Mouse (Mus musculus) MEL (cell line): Measurements from ENCODE around the gene Abcb9. TPM values are rescaled to one million over a fixed set of nuclear protein-coding genes. Genes with fewer than 3 reads are reported as not detected.

Source experiments
- DNase-seq: peaks from one replicate; pipeline ENCODE4 v3.0.0; 2011; ENCODE audit warnings: low read depth, low spot score
- H3K27ac ChIP-seq: 2 replicates; pipeline ENCODE4 v1.5.1; 2012; ENCODE audit warnings: low read depth, mild to moderate bottlenecking, control low read depth, low read length, moderate library complexity; ENCODE audit not compliant: control insufficient read depth
- H3K27me3 ChIP-seq, 2 experiments: fragments of 150-350 bp in 1 of 2; sonication (generic) in 1 of 2; 2 replicates each; pipeline ENCODE4 v1.6.1; 2012; ENCODE audit warnings: low read length in 2 of 2, mild to moderate bottlenecking in 2 of 2, improper control_type of control experiment in 1 of 2, moderate library complexity in 1 of 2; ENCODE audit not compliant: insufficient read depth in 2 of 2, control insufficient read depth in 1 of 2
- H3K36me3 ChIP-seq, 2 experiments: 2 replicates each; pipeline ENCODE4 v1.6.1; 2012 to 2014; ENCODE audit warnings: low read length in 2 of 2, improper control_type of control experiment in 1 of 2, inconsistent platforms in 1 of 2, mild to moderate bottlenecking in 1 of 2; ENCODE audit not compliant: insufficient read depth in 2 of 2, control insufficient read depth in 1 of 2
- H3K4me1 ChIP-seq, 2 experiments: fragments of 150-350 bp in 1 of 2; sonication (generic) in 1 of 2; 2 replicates each; pipeline ENCODE4 v1.6.1; 2012; ENCODE audit warnings: low read length in 2 of 2, improper control_type of control experiment in 1 of 2, mild to moderate bottlenecking in 1 of 2; ENCODE audit not compliant: insufficient read depth in 2 of 2, control insufficient read depth in 1 of 2
- H3K4me3 ChIP-seq, 2 experiments: fragments of 150-350 bp in 1 of 2; sonication (generic) in 1 of 2; 2 replicates each; pipeline ENCODE4 v1.5.1; 2012; ENCODE audit warnings: low read depth in 2 of 2, low read length in 2 of 2, mild to moderate bottlenecking in 2 of 2, moderate library complexity in 2 of 2, control low read depth in 1 of 2, improper control_type of control experiment in 1 of 2; ENCODE audit not compliant: control insufficient read depth in 1 of 2, insufficient read depth in 1 of 2
- H3K79me2 ChIP-seq: 2 replicates; pipeline ENCODE4 v1.6.1; 2012; ENCODE audit warnings: mild to moderate bottlenecking, low read length, moderate library complexity; ENCODE audit not compliant: control insufficient read depth, poor library complexity, insufficient read depth
- H3K9ac ChIP-seq: 2 replicates; pipeline ENCODE4 v1.6.1; 2012; ENCODE audit warnings: low read depth, mild to moderate bottlenecking, control low read depth, low read length, moderate library complexity; ENCODE audit not compliant: control insufficient read depth, poor library complexity, severe bottlenecking
- H3K9me3 ChIP-seq: fragments of 150-350 bp; sonication (generic); replicated peaks from 2 replicates; pipeline ENCODE4 v1.6.1; 2012; ENCODE audit warnings: mild to moderate bottlenecking, low read length, improper control_type of control experiment, moderate library complexity; ENCODE audit not compliant: insufficient read depth
- CHD1 ChIP-seq: IDR thresholded peaks from 2 replicates; pipeline ENCODE4 v1.6.1; 2012; ENCODE audit warnings: low read depth, mild to moderate bottlenecking, inconsistent platforms, low read length, improper control_type of control experiment
- CHD2 ChIP-seq: IDR thresholded peaks from 2 replicates; pipeline ENCODE4 v1.6.1; 2011; ENCODE audit warnings: low read length, improper control_type of control experiment
- CTCF ChIP-seq, 3 experiments: IDR thresholded peaks in 2 of 3; conservative IDR thresholded peaks in 1 of 3; 2 replicates each; pipeline ENCODE4 v1.5.1; 2011 to 2012; ENCODE audit warnings: low read length in 3 of 3, low read depth in 2 of 3, mild to moderate bottlenecking in 2 of 3, improper control_type of control experiment in 1 of 3, inconsistent platforms in 1 of 3, mixed read lengths in 1 of 3, moderate library complexity in 1 of 3; ENCODE audit not compliant: control insufficient read depth in 1 of 3, insufficient read depth in 1 of 3, poor library complexity in 1 of 3, severe bottlenecking in 1 of 3
- E2F4 ChIP-seq: IDR thresholded peaks from 2 replicates; pipeline ENCODE4 v1.6.1; 2011; ENCODE audit warnings: low read depth, low read length, improper control_type of control experiment, borderline replicate concordance
- ELF1 ChIP-seq: IDR thresholded peaks from 2 replicates; pipeline ENCODE4 v1.6.1; 2014; ENCODE audit warnings: low read depth, mild to moderate bottlenecking, inconsistent platforms, low read length, improper control_type of control experiment, moderate library complexity
- EP300 ChIP-seq, 2 experiments: IDR thresholded peaks; 2 replicates each; pipeline ENCODE4 v1.6.1; 2011; ENCODE audit warnings: improper control_type of control experiment in 2 of 2, low read length in 2 of 2, low read depth in 1 of 2, mild to moderate bottlenecking in 1 of 2
- ETS1 ChIP-seq: IDR thresholded peaks from 2 replicates; pipeline ENCODE4 v1.6.1; 2012; ENCODE audit warnings: low read depth, mild to moderate bottlenecking, inconsistent platforms, low read length, improper control_type of control experiment, moderate library complexity
- GABPA ChIP-seq: IDR thresholded peaks from 2 replicates; pipeline ENCODE4 v1.6.1; 2012; ENCODE audit warnings: low read depth, mild to moderate bottlenecking, inconsistent platforms, low read length, improper control_type of control experiment, moderate library complexity
- JUND ChIP-seq: IDR thresholded peaks from 2 replicates; pipeline ENCODE4 v1.6.1; 2011; ENCODE audit warnings: low read depth, mild to moderate bottlenecking, improper control_type of control experiment, low read length
- MAX ChIP-seq: IDR thresholded peaks from 2 replicates; pipeline ENCODE4 v1.6.1; 2011; ENCODE audit warnings: low read length, improper control_type of control experiment
- MYC ChIP-seq: IDR thresholded peaks from 2 replicates; pipeline ENCODE4 v1.6.1; 2011; ENCODE audit warnings: low read depth, mild to moderate bottlenecking, low read length, improper control_type of control experiment, moderate library complexity
- POLR2A ChIP-seq, 2 experiments: IDR thresholded peaks; 2 replicates each; pipeline ENCODE4 v1.6.1; 2011 to 2012; ENCODE audit warnings: low read length in 2 of 2, mild to moderate bottlenecking in 2 of 2, control low read depth in 1 of 2, improper control_type of control experiment in 1 of 2, low read depth in 1 of 2, moderate library complexity in 1 of 2; ENCODE audit not compliant: control insufficient read depth in 1 of 2, insufficient read depth in 1 of 2, poor library complexity in 1 of 2
- POLR2AphosphoS2 ChIP-seq: IDR thresholded peaks from 2 replicates; pipeline ENCODE4 v1.6.1; 2011; ENCODE audit warnings: low read length, improper control_type of control experiment
- RAD21 ChIP-seq: IDR thresholded peaks from 2 replicates; pipeline ENCODE4 v1.6.1; 2011; ENCODE audit warnings: mild to moderate bottlenecking, low read depth, low read length, improper control_type of control experiment
- RCOR1 ChIP-seq: IDR thresholded peaks from 2 replicates; pipeline ENCODE4 v1.6.1; 2012; ENCODE audit warnings: low read depth, mild to moderate bottlenecking, inconsistent platforms, low read length, improper control_type of control experiment
- SIN3A ChIP-seq: IDR thresholded peaks from 2 replicates; pipeline ENCODE4 v1.6.1; 2012; ENCODE audit warnings: low read length, improper control_type of control experiment, inconsistent platforms
- USF2 ChIP-seq, 2 experiments: IDR thresholded peaks; 2 replicates each; pipeline ENCODE4 v1.6.1; 2011 to 2012; ENCODE audit warnings: improper control_type of control experiment in 2 of 2, low read length in 2 of 2, borderline replicate concordance in 1 of 2, inconsistent platforms in 1 of 2, low read depth in 1 of 2, mild to moderate bottlenecking in 1 of 2; ENCODE audit not compliant: insufficient read depth in 1 of 2
- ZKSCAN1 ChIP-seq: IDR thresholded peaks from 2 replicates; pipeline ENCODE4 v1.6.1; 2012; ENCODE audit warnings: low read depth, mild to moderate bottlenecking, inconsistent platforms, low read length, improper control_type of control experiment, moderate library complexity
- polyA plus RNA-seq, 2 experiments: library from polyadenylated mRNA; stranded (reverse) in 1 of 2; unstranded in 1 of 2; fragments of >175 nt in 1 of 2; fragments of >200 nt in 1 of 2; gene quantifications; 2 replicates each; pipeline versions ENCODE4 v1.2.1 to v1.2.4; 2012; ENCODE audit warnings: low replicate concordance in 2 of 2, low read depth in 1 of 2; ENCODE audit not compliant: insufficient read length in 2 of 2, insufficient read depth in 1 of 2, missing spikeins in 1 of 2
- total RNA-seq: library from RNA; depleted of rRNA; stranded (reverse); fragments of 300-350 nt; gene quantifications from 2 replicates; pipeline ENCODE4 v1.2.3, GENCODE M21; 2012

The Abcb9 gene
- total and polyA plus RNA-seq, 3 experiments, result 2.4 to 8.1 TPM; not detected in 1

DNA sequence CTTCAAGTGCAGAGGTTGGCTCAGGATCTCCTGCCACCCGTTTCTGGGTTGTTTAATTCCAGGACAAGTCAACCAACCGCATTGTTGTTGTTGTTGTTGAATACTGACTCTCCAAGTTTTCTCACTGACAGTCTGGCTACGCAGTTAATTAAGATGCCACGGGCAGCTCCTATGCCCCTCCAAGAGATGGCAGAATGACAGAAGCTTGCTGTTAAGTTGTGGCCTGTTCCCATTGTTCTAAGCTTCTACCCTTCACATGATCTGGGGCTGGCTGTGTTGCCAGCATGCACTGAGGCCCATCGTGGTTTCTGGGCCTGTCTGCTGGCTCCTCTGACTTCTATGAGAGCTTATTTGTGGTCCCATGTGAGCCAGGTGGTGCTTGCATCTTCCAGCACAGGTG, 38.7 kb upstream of the Abcb9 start:
- no peak for DNase-seq
- Histone ChIP-seq H3K4me1 (peaks cover 0 to 5% of the 10 kb centered on the region in 2 experiments; a peak in 1 of 4 replicates), H3K27me3 (no peaks in the 10 kb centered on the region), H3K79me2 (no peaks in the 10 kb centered on the region), H3K36me3 (no peaks in the 10 kb centered on the region), H3K9ac (no peak overlapping the region), H3K27ac (no peak overlapping the region), H3K4me3 (no peak overlapping the region), H3K9me3 (no peaks in the 10 kb centered on the region)
- TF ChIP-seq CHD2, result no peak
- TF ChIP-seq E2F4, result no peak
- TF ChIP-seq CTCF (IDR thresholded peaks at IDR 0.05 in 2 of 3, conservative IDR thresholded peaks at IDR 0.05 in 1 of 3; ENCODE audit: control insufficient read depth in 1 of 3, insufficient read depth in 1 of 3, low read depth in 2 of 3, low read length in 3 of 3, poor library complexity in 1 of 3, severe bottlenecking in 1 of 3), result no peak
- no peak for TF ChIP-seq USF2 (IDR thresholded peaks at IDR 0.05; ENCODE audit: borderline replicate concordance in 1 of 2, insufficient read depth in 1 of 2, low read depth in 1 of 2, low read length in 2 of 2)

DNA sequence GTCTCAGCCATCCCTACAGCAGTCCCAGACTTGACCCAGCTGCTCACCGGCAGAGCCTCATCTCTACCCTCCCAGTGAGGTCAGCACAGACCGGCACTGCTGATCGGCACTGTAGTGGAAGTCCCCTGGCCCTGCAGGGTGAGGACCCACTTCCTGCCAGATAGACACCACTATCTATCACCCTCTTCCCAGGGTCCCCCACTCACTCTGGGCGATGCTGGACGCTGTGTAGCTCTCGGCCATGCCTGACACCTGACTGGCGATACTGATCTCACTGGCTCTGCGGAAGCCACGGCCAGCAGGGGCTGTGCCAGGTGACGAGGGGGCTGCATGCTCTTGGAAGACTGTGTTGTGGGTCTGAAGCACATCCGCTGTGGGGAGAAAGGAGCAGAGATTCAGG, 29.5 kb upstream of the Abcb9 start:
- no peaks in the 10 kb centered on the region for H3K79me2 ChIP-seq
- no peak overlapping the region for H3K4me3 ChIP-seq
- H3K9me3 ChIP-seq, result no peaks in the 10 kb centered on the region
- no peak overlapping the region for H3K27ac ChIP-seq
- TF ChIP-seq JUND, result no peak
- TF ChIP-seq SIN3A, result no peak
- no peak for TF ChIP-seq ETS1
- TF ChIP-seq CHD1, result no peak
- TF ChIP-seq MAX, result no peak
- no peak for TF ChIP-seq MYC
- TF ChIP-seq GABPA, result no peak
- no peak for TF ChIP-seq RCOR1
- TF ChIP-seq EP300 (IDR thresholded peaks at IDR 0.05; ENCODE audit: low read depth in 1 of 2, low read length in 2 of 2), result no peak
- TF ChIP-seq ELF1, result no peak
- no peak overlapping the region for H3K9ac ChIP-seq
- H3K36me3 ChIP-seq, result no peaks in the 10 kb centered on the region
- H3K27me3 ChIP-seq, result no peaks in the 10 kb centered on the region
- no peak for DNase-seq
- H3K4me1 ChIP-seq, result no peaks in the 10 kb centered on the region

GRCm38 (mm10) chr5:124122357-124122756, 26.8 kb upstream of the Abcb9 start:
- Histone ChIP-seq H3K27ac (no peak overlapping the region), H3K36me3 (peaks cover 0 to 2% of the 10 kb centered on the region in 2 experiments; a peak in 1 of 4 replicates), H3K9me3 (no peaks in the 10 kb centered on the region), H3K27me3 (no peaks in the 10 kb centered on the region), H3K9ac (no peak overlapping the region), H3K79me2 (peaks cover 4% of the 10 kb centered on the region; the same call in 1 of the 2 replicates), H3K4me3 (no peak overlapping the region), H3K4me1 (0 out of 4 replicates have a peak, but pooled peaks cover 0 to 1% of the 10 kb centered on the region in 2 experiments)
- TF ChIP-seq RAD21, result no peak
- TF ChIP-seq POLR2AphosphoS2, result no peak
- TF ChIP-seq POLR2A (IDR thresholded peaks at IDR 0.05; ENCODE audit: control insufficient read depth in 1 of 2, insufficient read depth in 1 of 2, low read depth in 1 of 2, low read length in 2 of 2, poor library complexity in 1 of 2), result no peak
- TF ChIP-seq ZKSCAN1, result no peak
- no peak for DNase-seq
